8 mouse cellular contexts compared by ENCODE assay signal in the genomic region with DNA sequence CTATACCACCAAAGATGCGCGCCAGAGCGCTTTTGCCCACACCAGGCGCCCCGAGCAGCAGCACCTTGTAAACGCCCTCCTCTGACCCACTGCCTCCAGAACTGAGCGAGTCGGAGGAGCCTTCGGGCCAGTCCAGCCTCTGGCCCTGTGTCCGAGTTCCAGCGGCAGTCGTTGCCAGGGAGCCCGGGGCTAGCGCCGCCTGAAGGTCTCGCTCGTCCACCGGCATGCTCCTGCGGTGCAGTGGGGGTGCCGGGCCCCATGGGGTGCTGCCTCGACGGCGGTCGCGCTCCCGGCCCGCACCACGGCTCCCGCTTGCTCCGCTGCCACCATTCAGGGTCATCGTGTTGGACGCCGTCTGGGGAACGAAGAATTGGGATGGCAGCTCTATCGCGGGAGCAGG. TPM values are rescaled to one million over a fixed set of nuclear protein-coding genes. Genes with fewer than 3 reads are reported as not detected.
DNase-seq lines count a peak whose midpoint lies in the region; ATAC-seq lines count a peak whose summit lies in the region.

No protein-coding gene starts in this region.

- intact Hi-C loops in left cerebral cortex, postnatal 36 days (cut with DNase I) = no loop called here

- H3K9ac ChIP-seq in kidney, embryonic 14.5 days (ENCODE audit: low read depth, low read length) = peak overlapping the region; percentile 35; the same call in 1 of the 2 replicates
- H3K9ac ChIP-seq in kidney, embryonic 15.5 days = peak overlapping the region; percentile 46

- 1% methylated on average over 33 of the region's 36 CpGs for WGBS in kidney, embryonic 14.5 days
- WGBS in kidney, embryonic 15.5 days = 1% methylated on average over 36 of the region's 36 CpGs

- H3K36me3 ChIP-seq in kidney, embryonic 14.5 days (ENCODE audit: control insufficient read depth, insufficient read depth, low read length) = no peaks in the 10 kb centered on the region; the same call in 1 of the 2 replicates
- peaks cover 12% of the 10 kb centered on the region; the same call in 1 of the 2 replicates for H3K36me3 ChIP-seq in kidney, embryonic 15.5 days

- peak overlapping the region; percentile 61 for H3K4me2 ChIP-seq in kidney, embryonic 14.5 days (replicated peaks; ENCODE audit: low read depth, low read length)
- peak overlapping the region; percentile 77 for H3K4me2 ChIP-seq in kidney, embryonic 15.5 days

- peak overlapping the region; percentile 41 for H3K4me3 ChIP-seq in kidney, embryonic 14.5 days (ENCODE audit: low read length)
- H3K4me3 ChIP-seq in kidney, embryonic 15.5 days (replicated peaks) = peak overlapping the region; percentile 47

- peaks cover 5% of the 10 kb centered on the region for H3K27me3 ChIP-seq in kidney, embryonic 14.5 days (ENCODE audit: control insufficient read depth, insufficient read depth, low read length)
- H3K27me3 ChIP-seq in kidney, embryonic 15.5 days = peaks cover 16% of the 10 kb centered on the region

- H3K27ac ChIP-seq in kidney, embryonic 14.5 days (ENCODE audit: low read depth, low read length) = no peak overlapping the region
- H3K27ac ChIP-seq in kidney, embryonic 15.5 days = peak overlapping the region; percentile 37; the same call in 1 of the 2 replicates

- ATAC-seq in kidney, embryonic 14.5 days (ENCODE audit: low FRiP score, low TSS enrichment) = peak; percentile 28; the same call in 1 of the 2 replicates
- ATAC-seq in kidney, embryonic 15.5 days (replicated peaks; ENCODE audit: low FRiP score) = peak; percentile 20; the same call in 1 of the 2 replicates

- DNase-seq in kidney, adult 9 months = no peak
- peak; percentile 12 for DNase-seq in R1 (ENCODE audit: low read depth, low spot score)
- DNase-seq in gastrocnemius, postnatal 25 days = peak; percentile 20
- DNase-seq in mesoderm, embryonic 11.5 days (ENCODE audit: low read depth, low spot score) = peak; percentile 17
- DNase-seq in thymus, postnatal 10 days (ENCODE audit: low spot score in 2 of 2) = peak; percentile 19 to 30
- no peak for DNase-seq in left cerebral cortex, postnatal 36 days (ENCODE audit: low spot score in 2 of 2)

- H3K9me3 ChIP-seq in kidney, embryonic 14.5 days (ENCODE audit: control insufficient read depth, low read length) = no peaks in the 10 kb centered on the region
- H3K9me3 ChIP-seq in kidney, embryonic 15.5 days (replicated peaks) = no peaks in the 10 kb centered on the region

- peaks cover 19% of the 10 kb centered on the region for H3K4me1 ChIP-seq in kidney, embryonic 14.5 days (ENCODE audit: control insufficient read depth, insufficient read depth, low read length)
- H3K4me1 ChIP-seq in kidney, embryonic 15.5 days = peaks cover 28% of the 10 kb centered on the region

RNA-seq across cellular contexts. Expression of a gene that starts 0.6 kb away (rescaled TPM):
- 13.9 and 14.5 TPM in 2 replicates for polyA plus RNA-seq in kidney, embryonic 14.5 days (2014; fragmentation: Nextera tagmentation; extraction: Ambion mirVana)
- total RNA-seq in gastrocnemius, postnatal 25 days (2021) = 1 to 10 TPM; 3.8 to 6.2 TPM
- 11.8 and 15.7 TPM in 2 replicates for polyA plus RNA-seq in kidney, embryonic 15.5 days (2015; fragmentation: Nextera tagmentation; extraction: Ambion mirVana)
- total RNA-seq in left cerebral cortex, postnatal 36 days (2021) = 1 to 10 TPM; 3.5 to 4.4 TPM

RNA-seq across cellular contexts. Expression of a gene that starts 6.4 kb away (rescaled TPM):
- polyA plus RNA-seq in kidney, embryonic 14.5 days (2014; fragmentation: Nextera tagmentation; extraction: Ambion mirVana) = 166 and 200 TPM in 2 replicates
- not detected for total RNA-seq in gastrocnemius, postnatal 25 days (2021)
- 238 and 241 TPM in 2 replicates for polyA plus RNA-seq in kidney, embryonic 15.5 days (2015; fragmentation: Nextera tagmentation; extraction: Ambion mirVana)
- total RNA-seq in left cerebral cortex, postnatal 36 days (2021) = not detected

RNA-seq across cellular contexts. Expression of a gene that starts 11.2 kb away (rescaled TPM):
- polyA plus RNA-seq in kidney, embryonic 14.5 days (2014; fragmentation: Nextera tagmentation; extraction: Ambion mirVana) = 94.4 and 111 TPM in 2 replicates
- 10 to 100 TPM; 27.3 to 33.1 TPM for total RNA-seq in gastrocnemius, postnatal 25 days (2021)
- polyA plus RNA-seq in kidney, embryonic 15.5 days (2015; fragmentation: Nextera tagmentation; extraction: Ambion mirVana) = 104 and 110 TPM in 2 replicates
- 10 to 100 TPM; 31.4 to 33.5 TPM for total RNA-seq in left cerebral cortex, postnatal 36 days (2021)

RNA-seq across cellular contexts. Expression of a gene that starts 39.3 kb away (rescaled TPM):
- polyA plus RNA-seq in kidney, embryonic 14.5 days (2014; fragmentation: Nextera tagmentation; extraction: Ambion mirVana) = 15.1 and 18.7 TPM in 2 replicates
- 1 to 10 TPM; 2.8 to 2.9 TPM for total RNA-seq in gastrocnemius, postnatal 25 days (2021)
- polyA plus RNA-seq in kidney, embryonic 15.5 days (2015; fragmentation: Nextera tagmentation; extraction: Ambion mirVana) = 17.8 and 18.7 TPM in 2 replicates
- total RNA-seq in left cerebral cortex, postnatal 36 days (2021) = 1 to 10 TPM; 8.1 to 9.0 TPM

Comparison
In these comparisons a context has a peak if more than half of its experiments do, and no peak if none do; other contexts are left out.
1. DNase-seq: peak in R1 (single experiment), gastrocnemius, postnatal 25 days (single experiment), mesoderm, embryonic 11.5 days (single experiment) and thymus, postnatal 10 days (2 of 2); none in kidney, adult 9 months (single experiment) and left cerebral cortex, postnatal 36 days (0 of 2).